Mouse (Mus musculus) heart, embryonic 14.5 days (tissue): Measurements from ENCODE around the gene Zfp444. TPM values are rescaled to one million over a fixed set of nuclear protein-coding genes. Genes with fewer than 3 reads are reported as not detected.

Experiments used
- ATAC-seq: fragments of 200-750 bp; cut with Nextera tagmentation; 2 replicates; pipeline ENCODE4 v1.8.0; 2017; ENCODE audit warnings: low read depth, moderate TSS enrichment; ENCODE audit not compliant: insufficient number of reproducible peaks, insufficient read depth, low FRiP score
- H3K27ac ChIP-seq, 2 experiments: fragments of 200-500 bp in 1 of 2; fragments of 300-500 bp in 1 of 2; sonication (generic) in 1 of 2; replicated peaks in 1 of 2; 2 replicates each; pipeline ENCODE4 v1.5.1; 2012 to 2014; ENCODE audit warnings: low read depth in 2 of 2, low read length in 2 of 2, control low read depth in 1 of 2, mild to moderate bottlenecking in 1 of 2, mixed read lengths in 1 of 2; ENCODE audit not compliant: control insufficient read depth in 1 of 2, insufficient read depth in 1 of 2
- H3K27me3 ChIP-seq: fragments of 300-500 bp; sonication (generic); 2 replicates; pipeline ENCODE4 v1.6.1; 2014; ENCODE audit warnings: mild to moderate bottlenecking, low read length, control low read depth; ENCODE audit not compliant: control insufficient read depth, insufficient read depth
- H3K36me3 ChIP-seq: fragments of 300-500 bp; sonication (generic); 2 replicates; pipeline ENCODE4 v1.6.1; 2014; ENCODE audit warnings: mild to moderate bottlenecking, control low read depth, low read length, mixed read lengths; ENCODE audit not compliant: control insufficient read depth, insufficient read depth
- H3K4me1 ChIP-seq, 2 experiments: fragments of 200-500 bp in 1 of 2; fragments of 300-500 bp in 1 of 2; sonication (generic) in 1 of 2; 2 replicates each; pipeline ENCODE4 v1.6.1; 2012 to 2014; ENCODE audit warnings: low read length in 2 of 2, control low read depth in 1 of 2, mixed read lengths in 1 of 2; ENCODE audit not compliant: control insufficient read depth in 2 of 2, insufficient read depth in 2 of 2
- H3K4me2 ChIP-seq: fragments of 300-500 bp; sonication (generic); 2 replicates; pipeline ENCODE4 v1.6.1; 2014; ENCODE audit warnings: mild to moderate bottlenecking, low read length
- H3K4me3 ChIP-seq, 2 experiments: fragments of 200-500 bp in 1 of 2; fragments of 300-500 bp in 1 of 2; sonication (generic) in 1 of 2; 2 replicates each; pipeline ENCODE4 v1.5.1; 2012 to 2014; ENCODE audit warnings: low read length in 2 of 2, mild to moderate bottlenecking in 2 of 2, control low read depth in 1 of 2, low read depth in 1 of 2, moderate library complexity in 1 of 2; ENCODE audit not compliant: control insufficient read depth in 1 of 2, insufficient read depth in 1 of 2
- H3K9ac ChIP-seq: fragments of 300-500 bp; sonication (generic); 2 replicates; pipeline ENCODE4 v1.6.1; 2014; ENCODE audit warnings: mild to moderate bottlenecking, low read length
- H3K9me3 ChIP-seq: fragments of 300-500 bp; sonication (generic); 2 replicates; pipeline ENCODE4 v1.6.1; 2016; ENCODE audit warnings: low read length, control low read depth; ENCODE audit not compliant: control insufficient read depth
- WGBS: fragments of 180-500 bp; shearing (Covaris S2); extraction: QIAGEN DNeasy Blood & Tissue Kit; methylation state at CpG from one replicate; pipeline ENCODE4 v1.1.7; 2014; 5-methylcytosine and 5-hydroxymethylcytosine counted together
- polyA plus RNA-seq: library from polyadenylated mRNA; unstranded; fragments of >200 nt; fragmentation: Nextera tagmentation; extraction: Ambion mirVana; gene quantifications from 2 replicates; pipeline ENCODE4 v1.2.1, GENCODE M21; 2014

The Zfp444 gene
- polyA plus RNA-seq, 1 experiment from 2014 or later, result 29.3 TPM

- no peak overlapping the region for H3K9ac ChIP-seq
- ATAC-seq, result no peak
- H3K27me3 ChIP-seq, result no peaks in the 10 kb centered on the region
- H3K27ac ChIP-seq, result no peak overlapping the region
- H3K4me2 ChIP-seq, result no peak overlapping the region
- WGBS, result 83% methylated on average over 2 of the region's 2 CpGs
- peaks cover 46% of the 10 kb centered on the region for H3K36me3 ChIP-seq
- peaks cover 10 to 17% of the 10 kb centered on the region in 2 experiments for H3K4me1 ChIP-seq
- no peaks in the 10 kb centered on the region for H3K9me3 ChIP-seq
- no peak overlapping the region for H3K4me3 ChIP-seq
Measured at GRCm38 (mm10) chr7:6186756-6187155, 14.7 kb downstream of the Zfp444 start.

GRCm38 (mm10) chr7:6189542-6189941, 17.5 kb downstream of the Zfp444 start:
- Histone ChIP-seq H3K27me3 (no peaks in the 10 kb centered on the region), H3K4me3 (no peak overlapping the region), H3K9ac (no peak overlapping the region), H3K9me3 (no peaks in the 10 kb centered on the region), H3K4me2 (no peak overlapping the region), H3K27ac (no peak overlapping the region), H3K36me3 (peaks cover 39% of the 10 kb centered on the region), H3K4me1 (peaks cover 4 to 9% of the 10 kb centered on the region in 2 experiments)
- ATAC-seq, result no peak
- WGBS, result 37% methylated on average over 45 of the region's 45 CpGs

- Histone ChIP-seq H3K9ac (no peak overlapping the region), H3K9me3 (no peaks in the 10 kb centered on the region), H3K27me3 (no peaks in the 10 kb centered on the region), H3K27ac (no peak overlapping the region), H3K4me2 (no peak overlapping the region), H3K4me1 (no peaks in the 10 kb centered on the region), H3K36me3 (peaks cover 36% of the 10 kb centered on the region), H3K4me3 (no peak overlapping the region)
- no peak for ATAC-seq
- WGBS, result 25% methylated on average over 3 of the region's 3 CpGs
Measured at GRCm38 (mm10) chr7:6191376-6191775, 19.4 kb downstream of the Zfp444 start.

- no peaks in the 10 kb centered on the region for H3K4me1 ChIP-seq
- H3K9ac ChIP-seq, result no peak overlapping the region
- no peak for ATAC-seq
- H3K4me3 ChIP-seq, result no peak overlapping the region
- H3K36me3 ChIP-seq, result peaks cover 9% of the 10 kb centered on the region
- no peak overlapping the region for H3K27ac ChIP-seq
- no peaks in the 10 kb centered on the region for H3K9me3 ChIP-seq
- H3K4me2 ChIP-seq, result no peak overlapping the region
- 17% methylated on average over 5 of the region's 5 CpGs for WGBS
- H3K27me3 ChIP-seq, result no peaks in the 10 kb centered on the region
Measured at GRCm38 (mm10) chr7:6194129-6194528, 22.1 kb downstream of the Zfp444 start.

GRCm38 (mm10) chr7:6195777-6196176, 23.8 kb downstream of the Zfp444 start:
- H3K27me3 ChIP-seq, result no peaks in the 10 kb centered on the region
- 58% methylated on average over 2 of the region's 2 CpGs for WGBS
- peaks cover 3% of the 10 kb centered on the region; the same call in 1 of the 2 replicates for H3K9me3 ChIP-seq
- no peak overlapping the region for H3K9ac ChIP-seq
- H3K36me3 ChIP-seq, result no peaks in the 10 kb centered on the region
- H3K4me3 ChIP-seq, result no peak overlapping the region
- H3K4me2 ChIP-seq, result no peak overlapping the region
- no peaks in the 10 kb centered on the region for H3K4me1 ChIP-seq
- ATAC-seq, result no peak
- no peak overlapping the region for H3K27ac ChIP-seq

- Histone ChIP-seq H3K9me3 (peaks cover 3% of the 10 kb centered on the region; the same call in 1 of the 2 replicates), H3K27ac (no peak within 1 kb of the TSS), H3K4me1 (no peaks in the 10 kb centered on the region), H3K4me3 (no peak within 1 kb of the TSS), H3K36me3 (no peaks in the 10 kb centered on the region), H3K9ac (no peak within 1 kb of the TSS), H3K27me3 (no peaks in the 10 kb centered on the region), H3K4me2 (no peak within 1 kb of the TSS)
- no peak for ATAC-seq
- WGBS, result 58% methylated on average over 3 of the region's 3 CpGs
Measured at GRCm38 (mm10) chr7:6196790-6197189, 24.8 kb downstream of the Zfp444 start, which contains the start of gene Galp. Galp (plus strand) TSS chr7:6197090.

- no peak overlapping the region for H3K9ac ChIP-seq
- H3K4me2 ChIP-seq, result no peak overlapping the region
- no peak for ATAC-seq
- H3K36me3 ChIP-seq, result no peaks in the 10 kb centered on the region
- H3K4me1 ChIP-seq, result no peaks in the 10 kb centered on the region
- H3K27ac ChIP-seq, result no peak overlapping the region
- 57% methylated on average over 3 of the region's 3 CpGs for WGBS
- peaks cover 3% of the 10 kb centered on the region; the same call in 1 of the 2 replicates for H3K9me3 ChIP-seq
- H3K4me3 ChIP-seq, result no peak overlapping the region
- no peaks in the 10 kb centered on the region for H3K27me3 ChIP-seq
Measured at GRCm38 (mm10) chr7:6204200-6204599, 32.2 kb downstream of the Zfp444 start.

- H3K9me3 ChIP-seq, result no peaks in the 10 kb centered on the region
- ATAC-seq, result no peak
Measured at GRCm38 (mm10) chr7:6213144-6213543, 41.1 kb downstream of the Zfp444 start.

More at GRCm38 (mm10) chr7:6213144-6213543, 41.1 kb downstream of the Zfp444 start:
- no peak overlapping the region for H3K9ac ChIP-seq
- H3K27me3 ChIP-seq, result no peaks in the 10 kb centered on the region
- H3K27ac ChIP-seq, result no peak overlapping the region
- no peak overlapping the region for H3K4me2 ChIP-seq
- H3K4me1 ChIP-seq, result no peaks in the 10 kb centered on the region
- no peak overlapping the region for H3K4me3 ChIP-seq
- 38% methylated on average over 5 of the region's 5 CpGs for WGBS
- no peaks in the 10 kb centered on the region for H3K36me3 ChIP-seq
